Mouse (Mus musculus): ENCODE measurements around the gene Pck1. TPM values are rescaled to one million over a fixed set of nuclear protein-coding genes. Genes with fewer than 3 reads are reported as not detected.
"Not testable (repeated sequence)": the region's sequence is repeated elsewhere in the genome, so short reads cannot be mapped to it uniquely, and the experiment has no call there.

Gene Pck1
- 0.08 TPM in 1 of 2 replicates, not detected in the other for polyA plus RNA-seq (2015; fragmentation: Nextera tagmentation; extraction: Ambion mirVana)

DNA sequence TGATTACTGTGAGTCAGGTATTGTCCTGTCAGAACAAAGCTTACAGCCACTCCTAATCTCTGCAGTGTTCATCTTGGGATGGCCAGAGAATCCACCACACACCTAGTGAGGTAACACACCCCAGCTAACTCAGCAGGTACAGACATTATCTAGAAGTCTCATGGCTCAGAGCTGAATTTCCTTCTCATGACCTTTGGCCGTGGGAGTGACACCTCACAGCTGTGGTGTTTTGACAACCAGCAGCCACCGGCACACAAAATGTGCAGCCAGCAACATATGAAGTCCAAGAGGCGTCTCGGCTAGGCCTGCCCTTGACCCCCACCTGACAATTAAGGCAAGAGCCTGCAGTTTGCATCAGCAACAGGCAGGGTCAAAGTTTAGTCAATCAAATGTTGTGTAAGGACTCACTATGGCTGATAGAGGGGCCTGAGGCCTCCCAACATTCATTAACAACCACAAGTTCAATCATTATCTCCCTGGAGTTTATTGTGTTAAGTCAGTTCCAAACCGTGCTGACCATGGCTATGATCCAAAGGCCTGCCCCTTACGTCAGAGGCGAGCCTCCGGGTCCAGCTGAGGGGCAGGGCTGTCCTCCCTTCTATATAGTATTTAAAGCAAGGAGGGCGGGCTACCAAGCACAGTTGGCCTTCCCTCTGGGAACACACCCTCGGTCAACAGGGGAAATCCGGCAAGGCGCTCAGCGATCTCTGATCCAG is at the start of gene Pck1:
Gene Pck1 (plus strand): TSS at position 613 of the 716 bp plus-strand sequence.
- Histone ChIP-seq H3K9ac (ENCODE audit: low read length) (no peak within 1 kb of the TSS), H3K9me3 (ENCODE audit: control insufficient read depth, low read length) (no peaks in the 10 kb centered on the region), H3K27me3 (ENCODE audit: control insufficient read depth, insufficient read depth, low read depth, low read length) (no peaks in the 10 kb centered on the region), H3K36me3 (ENCODE audit: control insufficient read depth, insufficient read depth, low read length) (no peaks in the 10 kb centered on the region), H3K4me2 (ENCODE audit: low read depth, low read length) (no peak within 1 kb of the TSS), H3K27ac (ENCODE audit: low read length) (no peak within 1 kb of the TSS), H3K4me1 (replicated peaks; ENCODE audit: control insufficient read depth, insufficient read depth, low read length) (no peaks in the 10 kb centered on the region), H3K4me3 (ENCODE audit: low read length) (no peak within 1 kb of the TSS)
- 57% methylated on average over 13 of the region's 13 CpGs for WGBS
- ATAC-seq (ENCODE audit: low read depth), result 0 out of 2 replicates have a peak, but pooled peaks have one; percentile 28

DNA sequence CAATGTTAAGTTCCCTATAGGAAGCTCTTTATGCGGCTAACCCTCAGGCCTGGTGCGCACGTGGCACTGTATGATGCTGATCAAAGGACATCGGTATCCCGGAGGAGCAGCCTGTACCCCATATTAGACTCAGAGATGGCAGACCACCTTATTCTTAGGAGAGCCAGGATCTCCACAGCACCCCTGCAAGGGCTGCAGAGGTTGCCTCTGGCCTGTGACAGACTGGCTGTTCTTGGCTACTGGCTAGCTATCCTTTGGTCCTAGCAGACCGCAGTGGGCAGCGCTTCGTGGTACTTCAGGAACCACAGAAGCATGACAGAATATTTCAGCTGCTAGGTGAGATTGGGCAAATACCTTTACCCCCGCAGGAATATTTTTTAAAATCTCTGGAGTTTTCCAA is 46.4 kb upstream of the Pck1 start:
- Histone ChIP-seq H3K4me2 (ENCODE audit: low read depth, low read length) (no peak overlapping the region), H3K4me1 (replicated peaks; ENCODE audit: control insufficient read depth, insufficient read depth, low read length) (no peaks in the 10 kb centered on the region), H3K4me3 (ENCODE audit: low read length) (no peak overlapping the region), H3K27ac (ENCODE audit: low read length) (no peak overlapping the region), H3K36me3 (ENCODE audit: control insufficient read depth, insufficient read depth, low read length) (no peaks in the 10 kb centered on the region), H3K9me3 (ENCODE audit: control insufficient read depth, low read length) (no peaks in the 10 kb centered on the region), H3K9ac (ENCODE audit: low read length) (no peak overlapping the region), H3K27me3 (ENCODE audit: control insufficient read depth, insufficient read depth, low read depth, low read length) (peaks cover 8% of the 10 kb centered on the region; the same call in 1 of the 2 replicates)
- 77% methylated on average over 9 of the region's 9 CpGs for WGBS
- ATAC-seq (ENCODE audit: low read depth), result no peak

- Histone ChIP-seq H3K36me3 (ENCODE audit: control insufficient read depth, insufficient read depth, low read length) (no peaks in the 10 kb centered on the region), H3K4me2 (ENCODE audit: low read depth, low read length) (no peak overlapping the region), H3K9me3 (ENCODE audit: control insufficient read depth, low read length) (no peaks in the 10 kb centered on the region), H3K27me3 (ENCODE audit: control insufficient read depth, insufficient read depth, low read depth, low read length) (peaks cover 5% of the 10 kb centered on the region; the same call in 1 of the 2 replicates), H3K4me3 (ENCODE audit: low read length) (no peak overlapping the region), H3K9ac (ENCODE audit: low read length) (no peak overlapping the region), H3K27ac (ENCODE audit: low read length) (no peak overlapping the region), H3K4me1 (replicated peaks; ENCODE audit: control insufficient read depth, insufficient read depth, low read length) (no peaks in the 10 kb centered on the region)
- 0 out of 2 replicates have a peak, but pooled peaks have one; percentile 41 for ATAC-seq (ENCODE audit: low read depth)
- 16% methylated on average over 14 of the region's 14 CpGs for WGBS
Observed at GRCm38 (mm10) chr2:173106889-173107785, 45.7 kb upstream of the Pck1 start.

GRCm38 (mm10) chr2:173108509-173109190 is 44.2 kb upstream of the Pck1 start:
- peaks cover 5% of the 10 kb centered on the region; the same call in 1 of the 2 replicates for H3K27me3 ChIP-seq (ENCODE audit: control insufficient read depth, insufficient read depth, low read depth, low read length)
- no peak overlapping the region for H3K4me2 ChIP-seq (ENCODE audit: low read depth, low read length)
- ATAC-seq (ENCODE audit: low read depth), result no peak
- no peak overlapping the region for H3K27ac ChIP-seq (ENCODE audit: low read length)
- H3K4me1 ChIP-seq (replicated peaks; ENCODE audit: control insufficient read depth, insufficient read depth, low read length), result no peaks in the 10 kb centered on the region
- no peak overlapping the region for H3K4me3 ChIP-seq (ENCODE audit: low read length)
- 62% methylated on average over 6 of the region's 6 CpGs for WGBS
- H3K9ac ChIP-seq (ENCODE audit: low read length), result no peak overlapping the region
- H3K9me3 ChIP-seq (ENCODE audit: control insufficient read depth, low read length), result no peaks in the 10 kb centered on the region
- no peaks in the 10 kb centered on the region for H3K36me3 ChIP-seq (ENCODE audit: control insufficient read depth, insufficient read depth, low read length)

- WGBS, result 89% methylated on average over 7 of the region's 7 CpGs
- H3K36me3 ChIP-seq (ENCODE audit: control insufficient read depth, insufficient read depth, low read length), result no peaks in the 10 kb centered on the region
- ATAC-seq (ENCODE audit: low read depth), result no peak
- H3K27ac ChIP-seq (ENCODE audit: low read length), result no peak overlapping the region
- H3K4me3 ChIP-seq (ENCODE audit: low read length), result no peak overlapping the region
- no peak overlapping the region for H3K4me2 ChIP-seq (ENCODE audit: low read depth, low read length)
- H3K9ac ChIP-seq (ENCODE audit: low read length), result no peak overlapping the region
- H3K9me3 ChIP-seq (ENCODE audit: control insufficient read depth, low read length), result peaks cover 3% of the 10 kb centered on the region; the same call in 1 of the 2 replicates
- H3K27me3 ChIP-seq (ENCODE audit: control insufficient read depth, insufficient read depth, low read depth, low read length), result peaks cover 5% of the 10 kb centered on the region; the same call in 1 of the 2 replicates
- no peaks in the 10 kb centered on the region for H3K4me1 ChIP-seq (replicated peaks; ENCODE audit: control insufficient read depth, insufficient read depth, low read length)
Observed at GRCm38 (mm10) chr2:173109510-173109909, 43.3 kb upstream of the Pck1 start.

- ATAC-seq (ENCODE audit: low read depth), result no peak
- no peak overlapping the region for H3K4me2 ChIP-seq (ENCODE audit: low read depth, low read length)
- H3K27ac ChIP-seq (ENCODE audit: low read length), result no peak overlapping the region
- H3K9ac ChIP-seq (ENCODE audit: low read length), result no peak overlapping the region
- 84% methylated on average over 9 of the region's 9 CpGs for WGBS
- H3K4me1 ChIP-seq (replicated peaks; ENCODE audit: control insufficient read depth, insufficient read depth, low read length), result no peaks in the 10 kb centered on the region
- no peaks in the 10 kb centered on the region for H3K36me3 ChIP-seq (ENCODE audit: control insufficient read depth, insufficient read depth, low read length)
- H3K9me3 ChIP-seq (ENCODE audit: control insufficient read depth, low read length), result peaks cover 3% of the 10 kb centered on the region; the same call in 1 of the 2 replicates
- no peak overlapping the region for H3K4me3 ChIP-seq (ENCODE audit: low read length)
- H3K27me3 ChIP-seq (ENCODE audit: control insufficient read depth, insufficient read depth, low read depth, low read length), result peaks cover 5% of the 10 kb centered on the region; the same call in 1 of the 2 replicates
Observed at GRCm38 (mm10) chr2:173110571-173110970, 42.3 kb upstream of the Pck1 start.

DNA sequence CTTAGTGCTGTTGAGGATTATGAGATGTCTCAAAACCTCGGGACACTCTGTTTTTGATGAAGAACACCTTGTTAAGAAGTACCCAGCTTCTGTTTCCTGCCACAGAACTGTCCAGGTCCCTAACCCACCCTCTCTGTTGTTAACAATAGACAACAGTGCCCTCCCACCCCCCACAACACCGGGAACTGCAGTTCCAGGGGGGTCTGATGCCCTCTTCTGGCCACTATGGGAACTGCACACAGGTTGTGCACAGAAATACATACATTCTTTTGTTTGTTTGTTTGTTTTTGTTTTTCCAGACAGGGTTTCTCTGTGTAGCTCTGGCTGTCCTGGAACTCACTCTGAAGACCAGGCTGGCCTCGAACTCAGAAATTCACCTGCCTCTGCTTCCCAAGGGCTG is 39.1 kb upstream of the Pck1 start:
- 57% methylated on average over 3 of the region's 3 CpGs for WGBS
- not testable (repeated sequence) for H3K9me3 ChIP-seq (ENCODE audit: control insufficient read depth, low read length); H3K36me3 ChIP-seq (ENCODE audit: control insufficient read depth, insufficient read depth, low read length); H3K27me3 ChIP-seq (ENCODE audit: control insufficient read depth, insufficient read depth, low read depth, low read length); H3K4me1 ChIP-seq (replicated peaks; ENCODE audit: control insufficient read depth, insufficient read depth, low read length); H3K9ac ChIP-seq (ENCODE audit: low read length); ATAC-seq (ENCODE audit: low read depth); H3K27ac ChIP-seq (ENCODE audit: low read length); H3K4me2 ChIP-seq (ENCODE audit: low read depth, low read length); H3K4me3 ChIP-seq (ENCODE audit: low read length)

- Histone ChIP-seq H3K9ac (ENCODE audit: low read length) (no peak within 1 kb of the TSS), H3K4me1 (replicated peaks; ENCODE audit: control insufficient read depth, insufficient read depth, low read length) (no peaks in the 10 kb centered on the region), H3K9me3 (ENCODE audit: control insufficient read depth, low read length) (no peaks in the 10 kb centered on the region), H3K4me3 (ENCODE audit: low read length) (no peak within 1 kb of the TSS), H3K36me3 (ENCODE audit: control insufficient read depth, insufficient read depth, low read length) (no peaks in the 10 kb centered on the region), H3K27me3 (ENCODE audit: control insufficient read depth, insufficient read depth, low read depth, low read length) (no peaks in the 10 kb centered on the region), H3K4me2 (ENCODE audit: low read depth, low read length) (no peak within 1 kb of the TSS), H3K27ac (ENCODE audit: low read length) (no peak within 1 kb of the TSS)
- no peak for ATAC-seq (ENCODE audit: low read depth)
- WGBS, result 86% methylated on average over 35 of the region's 35 CpGs
Observed at GRCm38 (mm10) chr2:173119023-173119944, 33.6 kb upstream of the Pck1 start, which contains the start of gene Ctcfl. Gene Ctcfl, minus strand, starts transcription at chr2:173119525.
